Comparison of ENCODE assay signal across 24 mouse cellular contexts in the genomic region with DNA sequence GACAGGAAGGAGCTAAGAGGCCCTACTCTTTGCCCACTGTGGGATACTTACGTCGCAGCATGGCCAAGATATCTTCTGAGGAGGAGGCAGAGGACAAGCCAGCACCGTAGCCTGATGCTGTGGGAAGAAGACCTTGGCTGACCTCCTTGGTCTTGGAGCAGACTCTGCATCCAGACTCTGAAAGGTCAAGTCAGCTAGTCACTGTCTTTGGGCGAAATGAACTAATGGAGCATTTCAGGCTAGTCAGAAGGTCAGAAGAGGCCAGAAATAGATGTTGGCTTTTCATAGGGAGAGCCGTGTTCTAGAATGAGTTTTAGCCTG. TPM values are rescaled to one million over a fixed set of nuclear protein-coding genes. Genes with fewer than 3 reads are reported as not detected.
DNase-seq lines count a peak whose midpoint lies in the region; ATAC-seq and TF ChIP-seq lines count a peak whose summit lies in the region.
"Had no signal": no experiment of that assay in that cellular context is flagged by ENCODE, and none has a peak within 500 bp of the region (broad histone marks: within the 10 kb centered on the region; RNA-seq: fewer than 3 reads in every experiment).

No protein-coding gene starts in this region.

- in situ Hi-C loops in CH12.LX (cut with MboI; ENCODE audit: low pct_ligation_motif_present, low pct_unique_long_range_greater_than_20kb, low sequenced_read_pairs), result loop anchor here (10.0 to 25.0 kb wide), 4 partner anchors 144 to 296 kb away; a partner anchor contains a TSS

- H3K4me3 ChIP-seq in heart, embryonic 11.5 days (ENCODE audit: low read depth, low read length), result no peak overlapping the region
- H3K4me3 ChIP-seq in CH12.LX (replicated peaks in 1 of 3; ENCODE audit: low read depth in 2 of 3, low read length in 2 of 3, poor library complexity in 1 of 3), result no peak overlapping the region
- H3K4me3 ChIP-seq: embryonic facial prominence, embryonic 12.5 days; embryonic facial prominence, embryonic 15.5 days; forebrain, embryonic 12.5 days; forebrain, embryonic 15.5 days; hindbrain, embryonic 10.5 days; hindbrain, embryonic 13.5 days had no signal

- no peaks in the 10 kb centered on the region for H3K36me3 ChIP-seq in heart, embryonic 11.5 days (ENCODE audit: control insufficient read depth, insufficient read depth, low read length)
- H3K36me3 ChIP-seq in CH12.LX (replicated peaks in 1 of 2; ENCODE audit: control insufficient read depth in 1 of 2, insufficient read depth in 1 of 2, low read length in 1 of 2), result peaks cover 3 to 33% of the 10 kb centered on the region in 2 experiments
- H3K36me3 ChIP-seq: forebrain, embryonic 15.5 days had no signal

- H3K4me2 ChIP-seq in heart, embryonic 11.5 days, result no peak overlapping the region
- H3K4me2 ChIP-seq in CH12.LX (ENCODE audit: insufficient read depth, low read depth, poor library complexity, severe bottlenecking), result 0 out of 2 replicates have a peak overlapping the region, but pooled peaks have one; percentile 23
- H3K4me2 ChIP-seq: embryonic facial prominence, embryonic 12.5 days; embryonic facial prominence, embryonic 15.5 days; forebrain, embryonic 12.5 days; forebrain, embryonic 15.5 days; hindbrain, embryonic 13.5 days had no signal

- no peak for ATAC-seq in heart, embryonic 11.5 days (replicated peaks; ENCODE audit: insufficient number of reproducible peaks, low FRiP score, low TSS enrichment)
- ATAC-seq in erythroid progenitor cell, adult 5-6 weeks (replicated peaks; ENCODE audit: low FRiP score, poor library complexity, severe bottlenecking), result no peak
- ATAC-seq: forebrain, embryonic 15.5 days; hindbrain, embryonic 16.5 days; inflammation-experienced regulatory T-cells, adult 6 months had no signal

- WGBS in heart, embryonic 11.5 days (ENCODE audit: insufficient replicate concordance), result 76% methylated on average over 5 of the region's 5 CpGs

- no peak for TF ChIP-seq CTCF in CH12.LX (conservative IDR thresholded peaks at IDR 0.05 in 1 of 2, IDR thresholded peaks at IDR 0.05 in 1 of 2; ENCODE audit: low read depth in 2 of 2, low read length in 2 of 2)

- dilution Hi-C loops in CH12.LX (cut with MboI; ENCODE audit: extremely low pct_ligation_motif_present, extremely low pct_unique_long_range_greater_than_20kb, low sequenced_read_pairs), result no loop called here

- DNase-seq in heart, adult 11 months, result peak; percentile 90
- DNase-seq in lung, postnatal 10 days, result peak; percentile 1
- DNase-seq in lung, postnatal 36 days, result no peak
- DNase-seq in CH12.LX (ENCODE audit: extremely low read depth), result no peak
- DNase-seq in skeletal muscle tissue, adult 2 months (ENCODE audit: low read depth, low spot score), result peak; percentile 47
- DNase-seq: adrenal gland, adult 2 months; adrenal gland, postnatal 14 days; B cell, adult 2 months; cerebellum, adult 11 months; cerebellum, postnatal 25 days; gastrocnemius, postnatal 14 days; heart, adult 18-20 months; heart, postnatal 36 days had no signal

- no peaks in the 10 kb centered on the region for H3K9me3 ChIP-seq in heart, embryonic 11.5 days (replicated peaks; ENCODE audit: control insufficient read depth, low read length)
- no peaks in the 10 kb centered on the region for H3K9me3 ChIP-seq in CH12.LX (replicated peaks; ENCODE audit: low read length)
- H3K9me3 ChIP-seq: embryonic facial prominence, embryonic 12.5 days; embryonic facial prominence, embryonic 15.5 days; forebrain, embryonic 12.5 days; forebrain, embryonic 15.5 days; hindbrain, embryonic 10.5 days; hindbrain, embryonic 13.5 days had no signal

- H3K79me2 ChIP-seq in CH12.LX (replicated peaks; ENCODE audit: control insufficient read depth, extremely low read depth, insufficient read depth, poor library complexity, severe bottlenecking), result no peaks in the 10 kb centered on the region

- peaks cover 3% of the 10 kb centered on the region; the same call in 1 of the 2 replicates for H3K4me1 ChIP-seq in heart, embryonic 11.5 days (ENCODE audit: control insufficient read depth, insufficient read depth, low read length)
- peaks cover 37 to 49% of the 10 kb centered on the region in 2 experiments for H3K4me1 ChIP-seq in CH12.LX (ENCODE audit: control insufficient read depth in 1 of 2, insufficient read depth in 2 of 2)
- H3K4me1 ChIP-seq: forebrain, embryonic 12.5 days; forebrain, embryonic 15.5 days; hindbrain, embryonic 13.5 days had no signal

- no peak for TF ChIP-seq RAD21 in CH12.LX (IDR thresholded peaks at IDR 0.05; ENCODE audit: low read depth, low read length)

- no peak overlapping the region for H3K9ac ChIP-seq in heart, embryonic 11.5 days (ENCODE audit: low read depth, low read length)
- H3K9ac ChIP-seq in CH12.LX (ENCODE audit: insufficient read depth, low read depth), result no peak overlapping the region
- H3K9ac ChIP-seq: embryonic facial prominence, embryonic 12.5 days; embryonic facial prominence, embryonic 15.5 days; forebrain, embryonic 12.5 days; forebrain, embryonic 15.5 days; hindbrain, embryonic 13.5 days had no signal

- TF ChIP-seq POLR2A in CH12.LX (IDR thresholded peaks at IDR 0.05; ENCODE audit: low read depth, low read length), result no peak

- H3K27ac ChIP-seq in heart, embryonic 11.5 days (ENCODE audit: low read depth, low read length), result no peak overlapping the region
- peak overlapping the region; percentile 47 for H3K27ac ChIP-seq in CH12.LX (ENCODE audit: insufficient read depth, low read depth)
- H3K27ac ChIP-seq: embryonic facial prominence, embryonic 12.5 days; embryonic facial prominence, embryonic 15.5 days; forebrain, embryonic 12.5 days; forebrain, embryonic 15.5 days; hindbrain, embryonic 13.5 days had no signal

- TF ChIP-seq EP300 in CH12.LX (IDR thresholded peaks at IDR 0.05; ENCODE audit: low read length), result no peak

- H3K27me3 ChIP-seq in heart, embryonic 11.5 days (ENCODE audit: control insufficient read depth, insufficient read depth, low read length), result no peaks in the 10 kb centered on the region
- H3K27me3 ChIP-seq in CH12.LX (replicated peaks), result no peaks in the 10 kb centered on the region
- H3K27me3 ChIP-seq: embryonic facial prominence, embryonic 12.5 days; embryonic facial prominence, embryonic 15.5 days; forebrain, embryonic 12.5 days; forebrain, embryonic 15.5 days; hindbrain, embryonic 13.5 days had no signal

TF ChIP-seq in CH12.LX, 34 proteins besides CTCF, POLR2A, EP300 and RAD21:
- no peak for TF ChIP-seq UBTF (IDR thresholded peaks at IDR 0.05; ENCODE audit: low read depth, low read length)
- no peak for TF ChIP-seq JUND (conservative IDR thresholded peaks at IDR 0.05; ENCODE audit: low read depth, low read length)
- TF ChIP-seq ZC3H11A (IDR thresholded peaks at IDR 0.05; ENCODE audit: low read depth, low read length), result no peak
- no peak for TF ChIP-seq IRF4 (IDR thresholded peaks at IDR 0.05; ENCODE audit: low read depth, low read length)
- TF ChIP-seq MEF2A (IDR thresholded peaks at IDR 0.05; ENCODE audit: borderline replicate concordance, low read depth, low read length), result no peak
- no peak for TF ChIP-seq MAFK (IDR thresholded peaks at IDR 0.05; ENCODE audit: insufficient replicate concordance, low read length)
- TF ChIP-seq NRF1 (IDR thresholded peaks at IDR 0.05; ENCODE audit: low read depth, low read length), result no peak
- TF ChIP-seq BHLHE40 (IDR thresholded peaks at IDR 0.05; ENCODE audit: low read depth, low read length), result no peak
- TF ChIP-seq ZNF384 (IDR thresholded peaks at IDR 0.05; ENCODE audit: low read depth, low read length), result no peak
- TF ChIP-seq CHD2 (IDR thresholded peaks at IDR 0.05; ENCODE audit: low read length), result no peak
- TF ChIP-seq SIN3A (IDR thresholded peaks at IDR 0.05; ENCODE audit: low read length), result no peak
- no peak for TF ChIP-seq MAX (IDR thresholded peaks at IDR 0.05; ENCODE audit: low read length)
- no peak for TF ChIP-seq TBP (conservative IDR thresholded peaks at IDR 0.05; ENCODE audit: low read depth, low read length)
- TF ChIP-seq ZKSCAN1 (IDR thresholded peaks at IDR 0.05; ENCODE audit: borderline replicate concordance, low read depth, low read length), result no peak
- TF ChIP-seq MYC (IDR thresholded peaks at IDR 0.05; ENCODE audit: low read depth, low read length), result no peak

RNA-seq across cellular contexts. Expression of a gene that starts 40.8 kb away (rescaled TPM):
- polyA plus RNA-seq in heart, embryonic 11.5 days (2014; fragmentation: Nextera tagmentation; extraction: Ambion mirVana), result 0.41 and 0.44 TPM in 2 replicates
- 0.08 and 0.34 TPM in 2 replicates for total RNA-seq in CH12.LX (2012; rRNA removed)
- 0.12 and 0.42 TPM in 2 replicates for total RNA-seq in CH12.LX (2014; rRNA removed)
- polyA plus RNA-seq in CH12.LX (2012; ENCODE audit: insufficient read length, low read depth), result 0.55 and 0.59 TPM in 2 replicates
- not detected in 2 replicates for total RNA-seq in erythroid progenitor cell, adult 5-6 weeks (2015; ENCODE audit: low replicate concordance)
- not detected in 2 replicates for total RNA-seq in erythroid progenitor cell, adult 5-6 weeks (2017; ENCODE audit: low replicate concordance)
- total RNA-seq: adrenal gland, adult 2 months; common myeloid progenitor, adult 5-6 weeks; heart, postnatal 36 days had no signal
- polyA plus RNA-seq: inflammation-experienced regulatory T-cells, adult 6 months had no signal

Comparison
In these comparisons a context has a peak if more than half of its experiments do, and no peak if none do; other contexts are left out.
1. DNase-seq: peak in heart, adult 11 months (single experiment), lung, postnatal 10 days (single experiment) and skeletal muscle tissue, adult 2 months (single experiment); none in lung, postnatal 36 days (single experiment) and CH12.LX (single experiment).